Mouse (Mus musculus) stomach, embryonic 16.5 days (tissue): Measurements from ENCODE around the gene Fcor. TPM values are rescaled to one million over a fixed set of nuclear protein-coding genes. Genes with fewer than 3 reads are reported as not detected.
A peak's percentile ranks its signal among the peaks of the same experiment; 100 is the strongest.

Experiments
- ATAC-seq: fragments of 200-750 bp; cut with Nextera tagmentation; 2 replicates; pipeline ENCODE4 v1.8.0; 2017; ENCODE audit warnings: moderate number of reproducible peaks, moderate TSS enrichment; ENCODE audit not compliant: insufficient read depth, low FRiP score
- H3K27ac ChIP-seq: fragments of 300-500 bp; sonication (generic); 2 replicates; pipeline ENCODE4 v1.5.1; 2014; ENCODE audit warnings: low read length
- H3K27me3 ChIP-seq: fragments of 300-500 bp; sonication (generic); 2 replicates; pipeline ENCODE4 v1.6.1; 2014; ENCODE audit warnings: low read length, control low read depth, mixed read lengths; ENCODE audit not compliant: control insufficient read depth, insufficient read depth
- H3K36me3 ChIP-seq: fragments of 300-500 bp; sonication (generic); 2 replicates; pipeline ENCODE4 v1.6.1; 2014; ENCODE audit warnings: low read length; ENCODE audit not compliant: control insufficient read depth, insufficient read depth
- H3K4me1 ChIP-seq: fragments of 300-500 bp; sonication (generic); 2 replicates; pipeline ENCODE4 v1.6.1; 2014; ENCODE audit warnings: low read length, control low read depth, mixed read lengths; ENCODE audit not compliant: control insufficient read depth, insufficient read depth
- H3K4me2 ChIP-seq: fragments of 300-500 bp; sonication (generic); 2 replicates; pipeline ENCODE4 v1.6.1; 2014; ENCODE audit warnings: low read depth, low read length, mixed read lengths
- H3K4me3 ChIP-seq: fragments of 300-500 bp; sonication (generic); replicated peaks from 2 replicates; pipeline ENCODE4 v1.5.1; 2014; ENCODE audit warnings: mild to moderate bottlenecking, low read length
- H3K9ac ChIP-seq: fragments of 300-500 bp; sonication (generic); 2 replicates; pipeline ENCODE4 v1.6.1; 2014; ENCODE audit warnings: low read length
- H3K9me3 ChIP-seq: fragments of 300-500 bp; sonication (generic); replicated peaks from 2 replicates; pipeline ENCODE4 v1.6.1; 2016; ENCODE audit warnings: low read length, control low read depth; ENCODE audit not compliant: control insufficient read depth
- WGBS: fragments of 180-500 bp; shearing (Covaris S2); extraction: QIAGEN DNeasy Blood & Tissue Kit; methylation state at CpG from one replicate; pipeline ENCODE4 v1.1.7; 2014; 5-methylcytosine and 5-hydroxymethylcytosine counted together
- polyA plus RNA-seq: library from polyadenylated mRNA; unstranded; fragments of >200 nt; fragmentation: Nextera tagmentation; extraction: Ambion mirVana; gene quantifications from 2 replicates; pipeline ENCODE4 v1.2.1, GENCODE M21; 2015

The Fcor gene
- polyA plus RNA-seq, 1 experiment from 2014 or later: 9.5 TPM

DNA sequence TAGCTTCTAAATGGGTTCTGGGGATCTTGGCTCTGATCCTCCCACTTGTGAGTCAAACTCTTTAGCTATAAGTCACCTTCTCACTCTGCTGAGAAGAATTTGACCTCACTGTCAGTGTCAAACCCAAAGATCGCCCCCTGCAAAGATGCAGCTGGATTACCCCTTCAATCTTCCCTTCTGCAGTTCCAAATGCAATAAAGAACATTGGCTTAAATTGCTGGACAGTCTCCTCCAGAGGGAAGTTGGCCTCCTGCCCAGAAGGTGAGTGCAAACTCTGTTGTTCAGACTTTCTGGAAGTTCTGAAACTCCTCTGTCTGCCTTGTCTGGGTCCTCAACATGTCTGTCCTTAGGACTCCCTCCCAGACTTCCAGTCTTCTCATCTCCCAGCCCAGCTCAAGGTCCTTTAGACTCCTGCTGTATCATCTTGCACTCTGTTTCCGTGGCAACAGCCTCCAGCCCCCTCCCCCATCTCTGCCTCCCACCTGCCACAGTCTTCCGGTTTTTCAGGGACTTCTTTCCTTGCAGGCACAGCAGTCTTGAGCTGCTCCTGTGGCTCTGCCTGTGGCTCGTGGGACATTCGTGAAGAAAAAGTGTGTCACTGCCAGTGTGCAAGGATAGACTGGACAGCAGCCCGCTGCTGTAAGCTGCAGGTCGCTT is 15.3 kb downstream of the Fcor start:
- no peaks in the 10 kb centered on the region for H3K27me3 ChIP-seq
- no peak overlapping the region for H3K9ac ChIP-seq
- 16% methylated on average over 7 of the region's 7 CpGs for WGBS
- H3K9me3 ChIP-seq: no peaks in the 10 kb centered on the region
- H3K4me1 ChIP-seq: no peaks in the 10 kb centered on the region
- H3K27ac ChIP-seq: no peak overlapping the region
- no peak overlapping the region for H3K4me2 ChIP-seq
- no peak for ATAC-seq
- no peak overlapping the region for H3K4me3 ChIP-seq
- no peaks in the 10 kb centered on the region for H3K36me3 ChIP-seq

GRCm38 (mm10) chr8:3655526-3655925 is 16.6 kb downstream of the Fcor start, which contains the start of gene Retn:
TSS of gene Retn (plus strand) at chr8:3655770.
- Histone ChIP-seq H3K27ac (no peak within 1 kb of the TSS), H3K36me3 (no peaks in the 10 kb centered on the region), H3K27me3 (no peaks in the 10 kb centered on the region), H3K9me3 (no peaks in the 10 kb centered on the region), H3K4me2 (no peak within 1 kb of the TSS), H3K4me1 (no peaks in the 10 kb centered on the region), H3K9ac (no peak within 1 kb of the TSS), H3K4me3 (no peak within 1 kb of the TSS)
- 52% methylated on average over 3 of the region's 3 CpGs for WGBS
- ATAC-seq: no peak

GRCm38 (mm10) chr8:3654726-3655508 is 17.2 kb downstream of the Fcor start:
- H3K4me3 ChIP-seq: no peak overlapping the region
- no peaks in the 10 kb centered on the region for H3K27me3 ChIP-seq
- H3K4me1 ChIP-seq: no peaks in the 10 kb centered on the region
- no peaks in the 10 kb centered on the region for H3K36me3 ChIP-seq
- no peak for ATAC-seq
- H3K4me2 ChIP-seq: no peak overlapping the region
- no peak overlapping the region for H3K9ac ChIP-seq
- WGBS: 66% methylated on average over 11 of the region's 11 CpGs
- no peaks in the 10 kb centered on the region for H3K9me3 ChIP-seq
- no peak overlapping the region for H3K27ac ChIP-seq

DNA sequence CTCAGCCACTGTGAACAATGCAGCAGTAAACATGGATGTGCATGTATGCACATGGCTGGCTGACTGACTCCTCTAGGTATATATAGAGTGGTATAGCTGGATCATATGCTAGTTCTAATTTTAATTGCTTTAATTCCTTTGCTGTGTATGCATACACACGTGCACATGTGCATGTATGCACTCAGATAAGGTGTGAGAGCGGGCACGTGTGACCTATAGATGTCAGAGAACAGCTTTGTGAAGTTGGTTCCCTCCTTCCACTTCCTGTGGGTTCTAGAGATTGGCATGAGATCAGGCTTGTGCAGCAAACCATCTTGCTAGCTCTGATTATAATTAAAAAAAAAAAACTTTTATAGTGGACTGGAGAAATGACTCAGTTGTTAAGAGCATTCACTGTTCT is 19.3 kb downstream of the Fcor start:
- H3K36me3 ChIP-seq: no peaks in the 10 kb centered on the region
- no peaks in the 10 kb centered on the region for H3K4me1 ChIP-seq
- no peak overlapping the region for H3K9ac ChIP-seq
- H3K9me3 ChIP-seq: no peaks in the 10 kb centered on the region
- no peak for ATAC-seq
- 64% methylated on average over 3 of the region's 3 CpGs for WGBS
- no peak overlapping the region for H3K4me2 ChIP-seq
- no peak overlapping the region for H3K27ac ChIP-seq
- no peak overlapping the region for H3K4me3 ChIP-seq
- H3K27me3 ChIP-seq: no peaks in the 10 kb centered on the region

DNA sequence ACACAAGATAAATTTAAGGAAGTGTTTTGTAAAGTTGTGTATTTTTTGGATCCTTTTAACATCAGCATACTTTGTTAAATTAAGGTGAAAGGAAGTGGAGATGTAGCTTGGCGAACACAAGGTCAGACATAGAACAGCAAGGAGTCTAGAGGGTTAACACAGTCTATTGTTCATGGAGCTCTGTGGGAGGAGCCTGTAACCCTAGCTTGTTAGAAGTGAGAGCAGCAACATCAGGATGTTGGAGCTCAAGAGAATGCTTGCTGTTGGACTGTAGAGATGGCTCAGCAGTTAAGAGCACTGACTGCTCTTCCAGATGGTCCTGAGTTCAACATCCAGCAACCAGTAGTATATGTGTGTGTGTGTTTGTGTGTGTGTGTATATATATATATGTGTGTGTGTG is 23.2 kb downstream of the Fcor start:
- no peaks in the 10 kb centered on the region for H3K4me1 ChIP-seq
- no peak overlapping the region for H3K9ac ChIP-seq
- no peaks in the 10 kb centered on the region for H3K9me3 ChIP-seq
- H3K27me3 ChIP-seq: no peaks in the 10 kb centered on the region
- H3K27ac ChIP-seq: no peak overlapping the region
- no peak for ATAC-seq
- H3K4me3 ChIP-seq: no peak overlapping the region
- no peaks in the 10 kb centered on the region for H3K36me3 ChIP-seq
- 47% methylated on average over 1 of the region's 1 CpGs for WGBS
- H3K4me2 ChIP-seq: no peak overlapping the region

GRCm38 (mm10) chr8:3648268-3648667 is 23.9 kb downstream of the Fcor start:
- H3K9ac ChIP-seq: no peak overlapping the region
- no peaks in the 10 kb centered on the region for H3K9me3 ChIP-seq
- WGBS: 54% methylated on average over 2 of the region's 2 CpGs
- no peak overlapping the region for H3K4me3 ChIP-seq
- H3K27me3 ChIP-seq: no peaks in the 10 kb centered on the region
- no peak overlapping the region for H3K27ac ChIP-seq
- no peak overlapping the region for H3K4me2 ChIP-seq
- no peaks in the 10 kb centered on the region for H3K4me1 ChIP-seq
- no peak for ATAC-seq
- no peaks in the 10 kb centered on the region for H3K36me3 ChIP-seq

DNA sequence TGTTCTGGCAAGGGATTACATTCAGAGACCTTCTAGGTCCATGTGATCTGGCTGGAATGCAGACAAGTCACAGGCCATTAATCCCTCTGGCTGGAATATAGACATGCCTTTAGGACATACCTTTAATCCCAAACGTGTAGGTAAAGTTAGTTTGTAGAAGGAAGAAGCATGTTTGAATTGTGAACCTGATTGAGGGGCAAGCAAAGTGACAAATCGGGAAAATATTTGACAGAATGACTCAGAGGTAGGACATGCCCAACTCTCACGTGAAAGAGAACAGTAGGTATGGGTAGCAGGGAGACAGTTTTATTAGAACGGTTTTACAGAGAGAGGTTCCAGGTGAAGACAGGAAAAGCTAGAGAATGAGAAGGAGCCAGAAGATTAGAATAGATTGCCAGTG is 24.6 kb downstream of the Fcor start:
- H3K4me1 ChIP-seq: no peaks in the 10 kb centered on the region
- no peak overlapping the region for H3K4me2 ChIP-seq
- H3K27me3 ChIP-seq: no peaks in the 10 kb centered on the region
- ATAC-seq: no peak
- no peaks in the 10 kb centered on the region for H3K36me3 ChIP-seq
- WGBS: 63% methylated on average over 4 of the region's 4 CpGs
- H3K27ac ChIP-seq: no peak overlapping the region; the same call in 1 of the 2 replicates
- no peak overlapping the region for H3K4me3 ChIP-seq
- H3K9me3 ChIP-seq: no peaks in the 10 kb centered on the region
- no peak overlapping the region for H3K9ac ChIP-seq

- H3K4me2 ChIP-seq: no peak overlapping the region
- no peaks in the 10 kb centered on the region for H3K4me1 ChIP-seq
- WGBS: 79% methylated on average over 6 of the region's 6 CpGs
- no peaks in the 10 kb centered on the region for H3K27me3 ChIP-seq
- H3K4me3 ChIP-seq: no peak overlapping the region
- ATAC-seq: no peak
- H3K36me3 ChIP-seq: no peaks in the 10 kb centered on the region
- no peaks in the 10 kb centered on the region for H3K9me3 ChIP-seq
- H3K9ac ChIP-seq: no peak overlapping the region
- no peak overlapping the region for H3K27ac ChIP-seq
Measured at GRCm38 (mm10) chr8:3646824-3647531, 25.2 kb downstream of the Fcor start.

DNA sequence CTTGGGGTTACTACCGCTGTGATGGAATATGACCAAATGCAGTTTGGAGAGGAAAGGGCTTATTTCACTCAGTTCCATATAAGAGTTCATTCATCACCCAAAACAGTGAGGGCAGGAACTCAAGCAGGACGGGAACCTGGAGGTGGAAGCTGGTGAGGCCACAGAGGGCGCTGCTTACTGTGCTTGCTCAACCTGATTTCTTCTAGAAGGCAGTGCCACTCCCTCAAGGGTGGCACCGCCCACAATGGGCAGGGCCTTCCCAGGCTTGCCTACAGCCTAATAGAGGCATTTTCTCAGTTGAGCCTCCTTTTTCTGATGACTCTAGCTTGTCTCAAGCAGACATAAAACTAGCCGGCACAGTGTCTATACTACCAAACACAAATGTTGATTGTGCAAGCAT is 26.4 kb downstream of the Fcor start:
- H3K4me1 ChIP-seq: no peaks in the 10 kb centered on the region
- H3K9me3 ChIP-seq: no peaks in the 10 kb centered on the region
- peak; percentile 67; the same call in 1 of the 2 replicates for ATAC-seq
- H3K36me3 ChIP-seq: no peaks in the 10 kb centered on the region
- H3K9ac ChIP-seq: no peak overlapping the region
- no peak overlapping the region for H3K4me2 ChIP-seq
- H3K27ac ChIP-seq: no peak overlapping the region
- 20% methylated on average over 5 of the region's 5 CpGs for WGBS
- H3K4me3 ChIP-seq: no peak overlapping the region
- H3K27me3 ChIP-seq: no peaks in the 10 kb centered on the region
